Mouse (Mus musculus) heart, embryonic 10.5 days (tissue): ENCODE measurements around the gene Hemgn. TPM values are rescaled to one million over a fixed set of nuclear protein-coding genes. Genes with fewer than 3 reads are reported as not detected.

Experiments used
- DNase-seq: peaks from one replicate; pipeline ENCODE4 v3.0.0-alpha.2; 2017; ENCODE audit warnings: low spot score
- H3K27ac ChIP-seq: fragments of 300-500 bp; sonication (generic); 2 replicates; pipeline ENCODE4 v1.5.1; 2016; ENCODE audit warnings: mild to moderate bottlenecking
- H3K27me3 ChIP-seq: fragments of 300-500 bp; sonication (generic); 2 replicates; pipeline ENCODE4 v1.6.1; 2016; ENCODE audit warnings: mild to moderate bottlenecking; ENCODE audit not compliant: poor library complexity, insufficient read depth, severe bottlenecking
- H3K36me3 ChIP-seq: fragments of 300-500 bp; sonication (generic); 2 replicates; pipeline ENCODE4 v1.6.1; 2016; ENCODE audit warnings: mild to moderate bottlenecking, moderate library complexity
- H3K4me1 ChIP-seq: fragments of 300-500 bp; sonication (generic); 2 replicates; pipeline ENCODE4 v1.6.1; 2016; ENCODE audit warnings: mild to moderate bottlenecking
- H3K4me3 ChIP-seq: fragments of 300-500 bp; sonication (generic); 2 replicates; pipeline ENCODE4 v1.5.1; 2016; ENCODE audit warnings: mild to moderate bottlenecking, moderate library complexity
- H3K9me3 ChIP-seq: fragments of 300-500 bp; sonication (generic); 2 replicates; pipeline ENCODE4 v1.6.1; 2016; ENCODE audit warnings: mild to moderate bottlenecking, moderate library complexity
- WGBS: fragments of 180-500 bp; shearing (Covaris S2); methylation state at CpG from one replicate; pipeline ENCODE4 v1.1.7; 2016; 5-methylcytosine and 5-hydroxymethylcytosine counted together
- polyA plus RNA-seq: library from polyadenylated mRNA; unstranded; fragments of >200 nt; fragmentation: Nextera tagmentation; extraction: Ambion mirVana; gene quantifications from 2 replicates; pipeline ENCODE4 v1.2.1, GENCODE M21; 2016

Gene Hemgn
- polyA plus RNA-seq, 1 experiment from 2014 or later, result 35.8 TPM

- Histone ChIP-seq H3K4me3 (no peak overlapping the region), H3K36me3 (no peaks in the 10 kb centered on the region), H3K27me3 (peaks cover 27% of the 10 kb centered on the region), H3K4me1 (peaks cover 31% of the 10 kb centered on the region), H3K9me3 (no peaks in the 10 kb centered on the region), H3K27ac (peak overlapping the region; percentile 77; the same call in 1 of the 2 replicates)
- 20% methylated on average over 6 of the region's 6 CpGs for WGBS
- DNase-seq, result no peak
These were observed 42.9 kb downstream of the Hemgn start for GRCm38 (mm10) chr4:46370406-46370805.

GRCm38 (mm10) chr4:46369070-46369469 lies 44.2 kb downstream of the Hemgn start:
- Histone ChIP-seq H3K36me3 (no peaks in the 10 kb centered on the region), H3K9me3 (no peaks in the 10 kb centered on the region), H3K4me1 (peaks cover 24% of the 10 kb centered on the region), H3K27ac (no peak overlapping the region), H3K4me3 (no peak overlapping the region), H3K27me3 (peaks cover 30% of the 10 kb centered on the region)
- no peak for DNase-seq
- WGBS, result 59% methylated on average over 4 of the region's 4 CpGs

DNA sequence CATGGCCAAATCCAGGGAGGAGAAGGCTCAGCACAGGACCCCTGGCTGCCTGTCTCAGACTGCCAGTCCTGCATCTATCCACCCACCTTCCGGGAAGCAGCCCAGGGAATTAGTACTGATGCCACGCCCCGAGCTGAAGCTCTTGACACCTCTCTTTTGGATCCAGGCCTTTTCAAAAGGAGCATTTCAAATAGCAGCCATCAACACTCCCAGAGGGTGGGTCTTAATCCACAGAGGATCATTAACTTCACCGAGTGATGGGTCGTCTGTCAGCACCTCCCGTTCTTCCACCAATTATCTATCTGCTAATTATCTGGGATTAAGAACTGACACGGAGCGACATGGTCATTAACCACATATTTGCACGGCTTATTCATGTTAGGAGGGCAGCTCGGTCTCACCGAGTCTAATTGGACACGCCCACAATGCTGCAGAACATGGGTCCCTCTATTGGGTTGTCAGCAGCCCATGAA lies 45.8 kb downstream of the Hemgn start:
- DNase-seq, result no peak
- Histone ChIP-seq H3K4me1 (peaks cover 24% of the 10 kb centered on the region), H3K4me3 (peak overlapping the region; percentile 18; the same call in 1 of the 2 replicates), H3K9me3 (no peaks in the 10 kb centered on the region), H3K27me3 (peaks cover 30% of the 10 kb centered on the region), H3K27ac (no peak overlapping the region), H3K36me3 (no peaks in the 10 kb centered on the region)
- 8% methylated on average over 12 of the region's 12 CpGs for WGBS

DNA sequence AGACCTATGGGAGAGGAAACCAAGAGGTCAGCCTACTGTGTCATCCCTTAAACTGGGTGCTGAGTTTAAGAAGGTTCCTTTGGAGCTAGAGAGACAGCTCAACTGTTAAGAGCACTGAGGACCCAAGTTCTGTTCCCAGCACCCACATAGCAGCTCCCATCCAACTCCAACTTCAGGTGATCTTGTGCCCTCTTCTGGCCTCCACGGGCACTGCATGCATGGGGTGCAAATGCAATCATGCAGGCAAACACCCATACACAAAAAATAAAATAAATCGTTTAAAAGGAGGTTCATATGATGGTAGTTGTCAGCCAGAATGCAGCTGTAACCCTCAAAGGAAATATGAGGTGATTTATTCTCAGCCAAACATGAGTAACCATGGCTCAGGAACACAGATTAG lies 48.9 kb downstream of the Hemgn start:
- Histone ChIP-seq H3K4me3 (no peak overlapping the region), H3K27ac (no peak overlapping the region), H3K4me1 (peaks cover 8% of the 10 kb centered on the region; the same call in 1 of the 2 replicates), H3K36me3 (no peaks in the 10 kb centered on the region), H3K9me3 (no peaks in the 10 kb centered on the region), H3K27me3 (peaks cover 30% of the 10 kb centered on the region)
- DNase-seq, result no peak
- 67% methylated on average over 2 of the region's 2 CpGs for WGBS

- H3K9me3 ChIP-seq, result no peaks in the 10 kb centered on the region
- H3K36me3 ChIP-seq, result no peaks in the 10 kb centered on the region
- no peak overlapping the region for H3K27ac ChIP-seq
- 41% methylated on average over 5 of the region's 5 CpGs for WGBS
- no peaks in the 10 kb centered on the region for H3K4me1 ChIP-seq
- H3K4me3 ChIP-seq, result no peak overlapping the region
- peaks cover 27% of the 10 kb centered on the region for H3K27me3 ChIP-seq
- no peak for DNase-seq
These were observed 52.0 kb downstream of the Hemgn start for GRCm38 (mm10) chr4:46361258-46361657.

DNA sequence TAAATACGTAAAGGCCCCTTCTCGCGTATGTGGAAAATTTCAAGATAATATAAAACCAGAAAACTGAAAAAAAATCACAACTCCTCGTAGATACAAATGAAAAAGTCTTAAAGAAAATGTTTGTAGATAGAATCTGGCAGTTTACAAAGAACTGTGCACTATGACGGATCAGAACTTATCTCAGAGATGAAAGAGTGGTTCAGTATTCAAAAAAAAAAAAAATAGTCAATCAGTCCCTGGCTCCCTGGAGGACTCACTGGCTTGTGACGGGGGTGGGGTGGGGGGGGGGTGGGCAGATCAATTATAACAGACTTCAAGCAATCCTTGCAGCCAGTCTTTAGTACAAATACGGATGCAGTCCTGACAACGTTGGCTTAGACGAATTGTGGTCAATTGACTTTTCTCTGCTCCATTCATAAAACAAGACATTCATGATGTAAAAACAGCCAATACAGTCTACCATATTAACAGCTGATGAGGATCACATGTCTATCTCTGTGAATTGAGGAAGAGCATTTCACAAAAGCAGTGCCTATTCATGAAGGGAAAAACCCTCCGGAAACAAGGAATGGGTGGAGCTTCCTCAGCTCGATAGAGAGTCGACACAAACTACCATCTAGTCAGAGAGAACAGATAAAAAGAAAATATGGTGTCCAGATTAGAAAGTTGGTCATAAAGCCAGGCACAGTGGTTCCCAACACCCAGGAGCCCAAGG lies 53.6 kb downstream of the Hemgn start:
- H3K27ac ChIP-seq, result no peak overlapping the region
- 71% methylated on average over 12 of the region's 12 CpGs for WGBS
- no peak for DNase-seq
- no peak overlapping the region for H3K4me3 ChIP-seq
- no peaks in the 10 kb centered on the region for H3K36me3 ChIP-seq
- H3K4me1 ChIP-seq, result no peaks in the 10 kb centered on the region
- no peaks in the 10 kb centered on the region for H3K9me3 ChIP-seq
- H3K27me3 ChIP-seq, result peaks cover 31% of the 10 kb centered on the region

DNA sequence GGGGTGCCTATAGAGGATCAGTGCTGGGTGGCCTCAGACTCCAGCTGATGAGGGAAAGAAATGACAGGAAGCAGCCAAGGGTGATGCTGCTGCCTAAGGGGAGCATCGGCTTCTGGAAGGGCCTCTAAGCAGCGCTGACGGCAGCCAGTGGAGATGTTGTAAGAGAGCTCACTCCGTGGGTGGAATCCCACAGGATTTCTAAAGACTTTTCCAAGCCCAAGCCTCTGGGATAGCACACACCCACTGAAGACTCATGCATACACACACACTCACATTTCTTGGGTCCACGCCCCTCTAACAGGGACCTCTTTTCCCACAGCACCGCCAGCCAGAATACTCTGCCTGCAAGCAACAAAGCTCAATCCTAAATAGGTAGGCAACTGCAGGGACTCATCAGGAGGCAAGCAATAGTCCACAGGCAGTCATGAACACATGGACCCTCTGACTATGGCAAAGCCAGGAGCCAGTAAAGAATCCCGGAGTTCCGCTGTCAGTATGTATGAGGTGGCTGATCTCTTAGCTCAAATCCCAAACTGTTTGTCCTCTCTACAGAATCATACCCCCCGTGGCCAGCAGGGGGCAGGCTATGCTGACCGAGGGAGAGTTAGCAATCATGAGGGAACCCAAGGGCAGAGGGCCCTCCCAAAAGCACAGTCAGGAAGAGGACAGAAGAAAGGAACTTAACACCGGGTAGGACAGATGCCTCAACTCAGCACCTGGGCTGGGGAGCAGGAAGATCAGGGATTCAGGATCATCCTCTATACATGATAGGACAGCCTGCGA lies 56.8 kb downstream of the Hemgn start:
- H3K27me3 ChIP-seq, result peaks cover 60% of the 10 kb centered on the region
- H3K9me3 ChIP-seq, result no peaks in the 10 kb centered on the region
- H3K4me1 ChIP-seq, result peaks cover 15% of the 10 kb centered on the region
- no peak overlapping the region for H3K27ac ChIP-seq
- no peaks in the 10 kb centered on the region for H3K36me3 ChIP-seq
- H3K4me3 ChIP-seq, result no peak overlapping the region
- peak; percentile 83 for DNase-seq
- WGBS, result 45% methylated on average over 12 of the region's 12 CpGs

GRCm38 (mm10) chr4:46353045-46353444 lies 60.3 kb downstream of the Hemgn start:
- Histone ChIP-seq H3K4me3 (no peak overlapping the region), H3K9me3 (no peaks in the 10 kb centered on the region), H3K27me3 (peaks cover 94% of the 10 kb centered on the region), H3K4me1 (peaks cover 15% of the 10 kb centered on the region), H3K27ac (no peak overlapping the region), H3K36me3 (no peaks in the 10 kb centered on the region)
- no peak for DNase-seq
- WGBS, result 14% methylated on average over 10 of the region's 10 CpGs

GRCm38 (mm10) chr4:46349530-46349929 lies 63.8 kb downstream of the Hemgn start:
- peak; percentile 66 for DNase-seq
- peaks cover 97% of the 10 kb centered on the region for H3K27me3 ChIP-seq
- H3K4me1 ChIP-seq, result peaks cover 21% of the 10 kb centered on the region
- no peaks in the 10 kb centered on the region for H3K9me3 ChIP-seq
- no peak overlapping the region for H3K4me3 ChIP-seq
- no peak overlapping the region for H3K27ac ChIP-seq
- no peaks in the 10 kb centered on the region for H3K36me3 ChIP-seq
- WGBS, result 41% methylated on average over 5 of the region's 5 CpGs

GRCm38 (mm10) chr4:46348897-46349296 lies 64.4 kb downstream of the Hemgn start:
- H3K27ac ChIP-seq, result no peak overlapping the region
- peaks cover 100% of the 10 kb centered on the region for H3K27me3 ChIP-seq
- DNase-seq, result peak; percentile 64
- H3K36me3 ChIP-seq, result no peaks in the 10 kb centered on the region
- 29% methylated on average over 9 of the region's 9 CpGs for WGBS
- peaks cover 27% of the 10 kb centered on the region for H3K4me1 ChIP-seq
- H3K9me3 ChIP-seq, result no peaks in the 10 kb centered on the region
- no peak overlapping the region for H3K4me3 ChIP-seq

DNA sequence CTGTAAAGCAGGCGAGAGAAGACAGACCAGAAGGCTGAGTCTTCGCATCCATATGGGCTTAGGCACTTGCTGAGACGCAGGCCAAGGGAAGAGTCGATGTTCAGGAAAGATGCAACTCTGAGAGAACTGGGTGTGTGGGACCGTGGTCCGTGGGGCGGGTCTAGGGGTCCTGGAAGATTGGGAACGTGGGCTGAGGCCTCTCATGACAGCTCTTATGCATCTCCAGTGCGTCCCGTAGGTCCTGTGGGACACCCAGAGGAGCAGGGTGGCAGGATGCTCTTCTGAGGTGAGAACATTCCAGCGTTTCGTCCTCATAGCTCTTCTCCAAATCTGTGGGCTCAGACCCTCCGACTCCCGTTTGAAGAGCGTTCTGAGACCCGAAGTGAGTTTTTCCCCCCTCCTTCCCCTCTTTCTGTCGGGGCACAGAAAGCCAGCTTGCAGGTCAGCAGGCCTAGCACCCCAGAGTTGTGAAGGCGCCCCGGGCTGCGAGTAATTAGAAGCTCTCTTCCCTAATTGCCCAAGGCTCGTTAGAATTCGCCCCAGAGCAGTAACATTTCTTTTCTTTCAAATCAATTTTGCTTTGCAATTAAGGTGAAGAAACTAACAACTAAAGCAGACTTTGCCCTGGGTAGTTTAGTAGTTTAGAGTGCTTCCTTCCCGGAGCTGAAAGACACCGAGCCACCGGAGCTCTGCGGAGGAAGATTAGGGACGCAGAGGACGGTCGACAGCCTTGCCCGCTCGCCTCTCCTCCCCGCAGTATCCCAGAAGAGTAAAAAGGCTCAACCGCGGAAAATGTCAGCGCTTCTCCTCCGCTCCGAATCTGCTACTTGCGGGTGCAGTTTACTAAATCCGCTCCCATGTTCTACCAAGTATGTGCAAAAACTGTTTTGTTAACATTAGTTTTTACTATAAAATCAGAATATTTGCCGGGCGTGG lies 65.5 kb downstream of the Hemgn start:
- Histone ChIP-seq H3K9me3 (no peaks in the 10 kb centered on the region), H3K27me3 (peaks cover 100% of the 10 kb centered on the region), H3K36me3 (no peaks in the 10 kb centered on the region), H3K27ac (no peak overlapping the region), H3K4me3 (no peak overlapping the region), H3K4me1 (peaks cover 24% of the 10 kb centered on the region)
- no peak for DNase-seq
- WGBS, result 2% methylated on average over 41 of the region's 41 CpGs

- no peak for DNase-seq
- Histone ChIP-seq H3K27ac (no peak overlapping the region), H3K4me1 (peaks cover 23% of the 10 kb centered on the region), H3K27me3 (peaks cover 100% of the 10 kb centered on the region), H3K4me3 (no peak overlapping the region), H3K9me3 (no peaks in the 10 kb centered on the region), H3K36me3 (no peaks in the 10 kb centered on the region)
- WGBS, result 8% methylated on average over 4 of the region's 4 CpGs
These were observed 66.2 kb downstream of the Hemgn start for GRCm38 (mm10) chr4:46347141-46347540.
